Mouse (Mus musculus) mouse trophoblast stem cell (cell line): ENCODE data around the gene Oaz2.

Experiments used
- in situ Hi-C, 2 experiments: fragments of 300-500 bp; cut with MseI, MboI; formaldehyde crosslinking; loops; 2 replicates in 1 of 2; 3 replicates in 1 of 2; pipeline ENCODE4 v1.15.1; 2025

The Oaz2 gene

GRCm38 (mm10) chr9:65667701-65668100 lies at the start of gene Oaz2:
Gene Oaz2 (plus strand): TSS chr9:65668001.
- in situ Hi-C loops: no loop called here

- in situ Hi-C loops: no loop called here
Observed at GRCm38 (mm10) chr9:65619311-65619710, 48.5 kb upstream of the Oaz2 start.

- in situ Hi-C loops: loop anchor here in 1 of 2 experiments (5.0 kb wide), 1 partner anchor 41 kb away; no protein-coding TSS in a partner anchor
Observed at GRCm38 (mm10) chr9:65621196-65621595, 46.6 kb upstream of the Oaz2 start.

GRCm38 (mm10) chr9:65621666-65622065 lies 46.1 kb upstream of the Oaz2 start:
- in situ Hi-C loops: loop anchor here in 1 of 2 experiments (5.0 kb wide), 1 partner anchor 41 kb away; no protein-coding TSS in a partner anchor

GRCm38 (mm10) chr9:65622826-65623225 lies 45.0 kb upstream of the Oaz2 start:
- in situ Hi-C loops: loop anchor here in 1 of 2 experiments (5.0 kb wide), 1 partner anchor 39 kb away; no protein-coding TSS in a partner anchor

- in situ Hi-C loops: loop anchor here in 1 of 2 experiments (5.0 kb wide), 1 partner anchor 38 kb away; no protein-coding TSS in a partner anchor
Observed at GRCm38 (mm10) chr9:65624266-65624665, 43.5 kb upstream of the Oaz2 start.

GRCm38 (mm10) chr9:65629025-65629766 lies 38.6 kb upstream of the Oaz2 start, which contains the start of gene Rbpms2:
Gene Rbpms2 (plus strand): TSS chr9:65629648.
- in situ Hi-C loops: no loop called here

- in situ Hi-C loops: no loop called here
Observed at GRCm38 (mm10) chr9:65629767-65630630, 37.8 kb upstream of the Oaz2 start.

- in situ Hi-C loops: no loop called here
Observed at GRCm38 (mm10) chr9:65630631-65631353, 37.0 kb upstream of the Oaz2 start.

- in situ Hi-C loops: no loop called here
Observed at GRCm38 (mm10) chr9:65631354-65632021, 36.3 kb upstream of the Oaz2 start.

GRCm38 (mm10) chr9:65635766-65636165 lies 32.0 kb upstream of the Oaz2 start:
- in situ Hi-C loops: no loop called here

GRCm38 (mm10) chr9:65636926-65637325 lies 30.9 kb upstream of the Oaz2 start:
- in situ Hi-C loops: no loop called here

- in situ Hi-C loops: no loop called here
Observed at GRCm38 (mm10) chr9:65639065-65639464, 28.7 kb upstream of the Oaz2 start.

GRCm38 (mm10) chr9:65640838-65641410 lies 26.9 kb upstream of the Oaz2 start:
- in situ Hi-C loops: no loop called here

GRCm38 (mm10) chr9:65641446-65642052 lies 26.3 kb upstream of the Oaz2 start:
- in situ Hi-C loops: no loop called here

GRCm38 (mm10) chr9:65642546-65642945 lies 25.3 kb upstream of the Oaz2 start:
- in situ Hi-C loops: no loop called here

- in situ Hi-C loops: no loop called here
Observed at GRCm38 (mm10) chr9:65644960-65645359, 22.8 kb upstream of the Oaz2 start.

GRCm38 (mm10) chr9:65645984-65646383 lies 21.8 kb upstream of the Oaz2 start:
- in situ Hi-C loops: no loop called here

GRCm38 (mm10) chr9:65646782-65647181 lies 21.0 kb upstream of the Oaz2 start:
- in situ Hi-C loops: no loop called here

- in situ Hi-C loops: no loop called here
Observed at GRCm38 (mm10) chr9:65648730-65649129, 19.1 kb upstream of the Oaz2 start.
